Mouse (Mus musculus) thymus, postnatal 0 days (tissue): ENCODE results near the gene Pinlyp. TPM values are rescaled to one million over a fixed set of nuclear protein-coding genes. Genes with fewer than 3 reads are reported as not detected.

Experiments used
- DNase-seq: peaks from one replicate; pipeline ENCODE4 v3.0.0-alpha.2; 2015; ENCODE audit warnings: low spot score
- polyA plus RNA-seq: library from polyadenylated mRNA; unstranded; fragments of >200 nt; fragmentation: Nextera tagmentation; extraction: Ambion mirVana; gene quantifications from 2 replicates; pipeline ENCODE4 v1.2.1, GENCODE M21; 2015

Pinlyp gene
- polyA plus RNA-seq: 1.8 and 2.4 TPM in 2 replicates

DNA sequence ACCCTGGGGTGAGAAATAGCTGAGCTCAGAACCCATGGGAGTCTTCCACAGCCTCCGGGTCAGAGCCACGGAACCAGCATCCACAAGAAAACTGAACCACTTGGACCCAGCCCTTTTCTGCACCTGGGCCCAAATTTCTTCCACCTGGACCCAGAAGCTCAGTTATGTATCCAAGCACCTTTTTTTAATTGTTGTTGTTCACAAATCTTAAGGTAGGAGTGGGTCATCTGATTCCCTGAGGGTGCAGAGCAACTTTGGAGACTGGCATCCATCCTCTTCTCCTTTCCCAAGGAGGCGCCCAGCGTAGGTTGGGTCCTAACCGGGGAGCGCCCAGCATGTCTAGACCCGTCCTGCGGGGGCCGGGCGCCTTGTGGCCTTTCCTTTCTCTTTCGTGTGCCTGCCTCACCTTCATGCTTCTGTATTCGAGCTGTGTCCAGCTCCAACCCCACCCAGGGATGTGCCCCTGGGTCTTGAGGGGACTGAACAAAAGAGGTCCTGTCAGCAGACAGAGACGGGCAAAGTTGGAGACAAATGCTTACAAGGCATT is at the start of gene Pinlyp, which contains the start of gene Xrcc1:
Pinlyp (minus strand) TSS at position 51 of the 547 bp plus-strand sequence.
Xrcc1 (plus strand) TSS at position 222 of the 547 bp plus-strand sequence.
- no peak for DNase-seq

DNA sequence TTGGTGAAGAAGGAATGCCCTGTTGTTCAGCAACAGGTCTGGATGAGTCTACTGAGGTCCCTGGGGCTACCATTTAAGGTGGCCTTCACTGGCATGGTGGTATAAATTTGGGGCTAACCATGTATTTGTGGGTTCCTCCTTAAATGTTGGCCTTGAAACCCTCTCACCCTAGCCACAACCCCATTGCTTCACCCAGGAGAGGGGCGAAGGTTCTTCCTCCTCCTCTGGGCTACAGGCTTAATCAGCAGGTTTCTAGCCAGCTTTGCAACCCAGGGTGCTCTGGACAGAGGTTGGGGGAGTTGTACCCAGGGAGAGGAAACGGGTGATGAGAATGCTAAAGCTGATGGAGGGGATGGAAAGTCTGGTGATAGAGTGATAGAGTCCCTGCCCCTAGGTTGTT is 49.5 kb upstream of the Pinlyp start:
- DNase-seq: no peak

DNA sequence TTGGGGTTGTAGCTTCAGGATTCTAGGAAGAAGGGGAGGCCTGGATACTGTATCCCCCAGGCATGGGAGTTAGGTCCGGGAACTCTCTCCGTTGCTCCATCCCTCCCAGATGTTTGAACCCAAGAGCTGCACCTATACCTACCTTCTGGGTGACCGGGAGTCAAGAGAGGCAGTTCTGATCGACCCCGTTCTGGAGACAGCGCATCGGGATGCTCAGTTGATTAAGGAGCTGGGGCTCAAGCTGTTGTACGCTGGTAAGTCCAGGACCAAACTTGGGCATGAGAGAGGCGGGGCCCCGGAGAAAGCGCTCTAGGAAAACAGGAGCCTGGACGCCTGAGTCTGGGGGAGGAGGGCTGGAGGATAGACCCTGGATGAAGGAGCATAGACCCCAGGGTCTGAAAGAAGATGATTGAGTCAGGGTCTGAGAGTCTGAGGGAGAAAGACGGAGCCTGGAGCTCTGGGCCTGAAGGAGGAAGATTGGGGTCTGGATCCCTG is 48.4 kb upstream of the Pinlyp start:
- no peak for DNase-seq

DNA sequence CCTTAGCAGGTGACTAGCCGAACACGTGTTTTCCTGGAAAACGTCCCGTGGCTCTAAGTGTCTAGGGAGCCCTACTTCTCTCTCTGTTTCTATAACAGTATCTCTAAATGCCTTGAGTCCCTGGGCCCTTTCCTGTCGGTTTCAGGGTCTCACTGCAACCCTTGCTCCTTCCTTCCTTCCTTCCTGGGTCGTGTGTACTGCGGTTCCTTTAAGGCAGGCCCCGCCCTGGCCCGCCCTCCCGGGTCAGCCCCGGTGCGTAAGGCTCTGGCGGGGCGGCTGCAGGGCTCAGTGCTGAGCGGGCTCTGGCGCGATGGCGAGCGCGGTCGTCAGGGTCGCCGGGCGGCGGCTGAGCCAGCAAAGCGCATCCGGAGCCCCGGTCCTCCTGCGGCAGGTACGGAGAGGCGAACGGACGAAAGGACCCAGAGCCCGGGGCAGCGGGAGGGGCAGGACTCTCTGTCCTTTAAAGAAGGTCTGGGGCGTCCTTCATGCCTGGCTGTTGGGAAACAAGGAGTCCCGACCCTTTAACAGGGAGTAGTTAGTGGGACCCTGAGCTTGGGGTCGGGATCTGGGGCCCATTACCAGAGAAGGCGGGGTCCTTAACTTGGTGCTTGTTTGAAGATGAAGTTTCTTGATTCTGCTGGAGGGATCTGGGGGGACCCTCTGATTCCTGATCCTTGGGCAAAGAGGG is 47.8 kb upstream of the Pinlyp start:
- DNase-seq: peak; percentile 80

DNA sequence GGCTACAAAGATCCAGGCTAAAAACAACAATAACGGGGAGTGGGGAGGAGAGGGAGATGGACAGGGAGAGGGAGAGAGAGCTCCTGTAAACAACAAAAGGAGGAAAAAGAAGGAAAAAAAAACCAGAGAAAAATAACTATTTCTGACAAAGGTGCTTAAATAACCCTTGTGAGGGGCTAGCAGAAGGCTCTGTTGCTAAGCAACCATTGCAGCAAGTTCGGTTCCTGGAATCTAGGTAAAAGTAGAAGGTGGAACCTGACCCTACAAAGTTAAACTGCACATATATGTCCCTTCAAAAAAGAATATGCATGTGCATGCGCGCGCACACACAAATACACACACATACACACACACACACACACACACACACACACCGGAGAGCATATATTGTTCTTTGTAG is 46.9 kb upstream of the Pinlyp start:
- DNase-seq: no peak

DNA sequence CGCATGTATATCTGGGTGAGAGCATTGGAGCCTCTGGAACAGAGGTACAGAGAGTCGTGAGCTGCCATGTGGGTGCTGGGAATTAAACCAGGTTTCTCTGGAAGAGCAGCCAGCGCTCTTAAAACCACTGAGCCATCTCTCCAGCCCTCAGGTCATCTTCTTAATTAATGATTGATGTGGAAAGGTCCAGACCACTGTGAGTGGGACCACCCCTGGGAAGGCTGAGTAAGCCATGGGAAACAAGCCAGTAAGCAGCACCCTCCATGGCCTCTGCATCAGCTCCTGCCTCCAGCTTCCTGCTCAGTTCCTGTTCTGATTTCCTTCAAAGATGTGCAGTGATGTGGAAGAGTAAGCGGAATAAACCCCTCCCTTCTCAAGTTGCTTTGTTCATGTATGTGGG is 46.2 kb upstream of the Pinlyp start:
- DNase-seq: no peak

DNA sequence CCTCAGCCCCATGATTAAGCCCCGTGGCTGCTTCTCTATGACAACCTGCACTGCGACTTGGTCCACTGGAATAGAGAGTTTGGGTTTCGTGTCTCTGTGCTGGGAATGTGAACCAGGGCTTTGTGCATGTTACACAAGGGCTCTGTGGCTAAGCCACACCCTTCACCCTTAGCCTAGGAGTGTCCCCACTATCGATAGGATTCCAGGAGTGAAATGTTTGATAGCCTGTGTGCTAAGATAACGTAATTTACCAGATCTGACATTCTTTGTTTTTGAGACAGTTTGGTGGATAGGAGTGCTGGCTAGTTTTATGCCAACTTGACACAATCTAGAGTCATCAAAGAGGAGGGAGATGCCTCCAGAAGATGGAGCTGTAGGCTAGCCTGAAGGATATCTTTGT is 45.8 kb upstream of the Pinlyp start:
- peak; percentile 1 for DNase-seq

DNA sequence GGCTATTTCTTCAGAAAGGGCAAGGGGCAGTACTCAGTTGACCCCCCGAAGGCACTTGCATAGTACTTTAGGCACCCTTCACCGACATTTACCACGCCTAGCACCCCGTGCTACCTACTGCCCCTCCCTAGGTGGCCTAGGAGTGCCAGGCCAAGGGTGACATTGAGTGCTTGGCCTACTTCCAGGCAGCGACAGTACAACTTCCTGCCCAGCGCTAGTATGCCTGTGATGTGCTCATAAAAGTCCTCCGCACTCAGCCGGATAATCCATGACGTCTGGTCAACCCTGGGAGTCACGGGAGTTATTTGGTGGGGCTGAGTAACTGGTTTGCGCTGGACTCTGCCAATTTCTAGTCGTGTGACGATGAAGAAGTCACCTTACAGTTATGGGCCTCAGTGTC is 42.4 kb upstream of the Pinlyp start:
- no peak for DNase-seq

DNA sequence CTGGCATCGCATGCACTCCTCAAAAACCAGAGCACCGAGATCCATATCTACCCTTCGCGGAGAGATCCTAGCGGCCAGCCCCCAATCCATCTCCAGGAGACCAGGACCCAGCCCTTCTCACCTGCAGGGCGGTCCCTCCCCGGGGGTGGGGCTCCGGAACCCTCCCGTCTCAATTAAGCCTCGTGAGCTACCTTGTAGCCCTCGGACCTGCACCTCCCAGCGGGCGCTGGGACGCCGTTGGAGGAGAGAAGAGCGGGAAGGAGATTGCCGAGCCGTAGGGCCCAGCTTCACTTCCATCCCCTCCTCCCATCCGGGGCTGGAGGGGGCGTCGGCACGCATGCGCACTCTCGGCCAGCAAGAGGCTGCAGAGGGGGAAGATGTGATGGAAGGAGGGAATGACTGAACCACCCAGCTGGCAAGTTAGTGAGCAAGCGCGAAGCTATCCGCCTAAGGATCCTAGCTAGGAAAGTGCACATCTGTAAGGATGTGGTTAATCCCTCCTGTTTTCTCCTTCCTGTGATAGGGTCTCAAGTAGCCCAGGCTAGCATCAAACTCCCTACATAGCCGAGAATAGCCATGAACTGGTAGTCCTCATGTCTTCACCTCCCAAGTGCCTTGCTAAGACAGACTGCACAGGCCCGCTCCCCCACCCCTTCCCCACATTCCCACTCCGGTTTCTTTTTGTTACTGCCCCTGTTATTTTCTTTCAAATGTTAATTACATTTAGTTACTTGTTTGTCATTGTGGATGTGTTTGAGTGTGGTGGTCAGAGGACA is 41.6 kb upstream of the Pinlyp start, which contains the start of the genes Ethe1 and Zfp575:
Ethe1 (plus strand) TSS at position 214 of the 776 bp plus-strand sequence.
Zfp575 (minus strand) TSS at position 312 of the 776 bp plus-strand sequence.
- peak; percentile 49 for DNase-seq

DNA sequence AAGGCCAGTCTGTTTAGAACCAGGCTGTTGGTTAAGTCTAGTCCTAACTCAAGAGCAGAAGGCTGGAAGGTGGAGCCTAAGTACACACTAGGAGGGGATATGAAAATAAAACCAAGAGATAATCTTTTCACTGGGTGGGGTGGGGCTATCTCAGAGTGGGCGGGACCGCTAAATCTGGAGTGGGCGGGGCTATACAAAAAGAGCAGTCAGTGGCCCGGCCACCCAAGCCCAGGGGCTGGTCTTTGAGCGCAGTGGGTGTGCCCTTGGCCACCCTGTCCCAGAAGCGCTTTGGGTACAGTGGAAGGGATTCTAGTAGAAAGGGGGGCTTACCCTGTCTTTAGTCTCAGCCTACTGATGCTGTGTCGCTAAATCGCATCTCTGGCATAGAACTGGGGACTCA is 40.9 kb upstream of the Pinlyp start:
- no peak for DNase-seq

DNA sequence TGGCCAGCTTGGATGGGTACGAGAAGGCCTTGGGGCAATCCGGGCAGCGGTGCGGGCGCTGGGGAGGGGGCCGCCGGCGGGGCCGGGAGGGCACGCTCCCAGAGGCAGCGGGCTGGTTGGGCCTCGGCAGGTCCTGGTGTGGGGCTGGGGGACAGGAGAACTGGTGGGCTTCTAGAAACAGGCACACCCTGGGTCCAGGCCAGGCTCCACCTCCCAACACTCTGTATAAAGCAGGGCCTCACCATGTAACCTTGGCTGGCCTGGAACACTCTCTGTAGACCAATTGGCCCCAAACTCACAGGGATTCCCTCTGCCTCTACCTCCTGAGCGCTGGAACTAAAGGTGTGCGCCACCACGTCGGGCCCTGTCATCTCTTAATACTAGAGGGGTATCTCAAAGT is 40.1 kb upstream of the Pinlyp start:
- no peak for DNase-seq

DNA sequence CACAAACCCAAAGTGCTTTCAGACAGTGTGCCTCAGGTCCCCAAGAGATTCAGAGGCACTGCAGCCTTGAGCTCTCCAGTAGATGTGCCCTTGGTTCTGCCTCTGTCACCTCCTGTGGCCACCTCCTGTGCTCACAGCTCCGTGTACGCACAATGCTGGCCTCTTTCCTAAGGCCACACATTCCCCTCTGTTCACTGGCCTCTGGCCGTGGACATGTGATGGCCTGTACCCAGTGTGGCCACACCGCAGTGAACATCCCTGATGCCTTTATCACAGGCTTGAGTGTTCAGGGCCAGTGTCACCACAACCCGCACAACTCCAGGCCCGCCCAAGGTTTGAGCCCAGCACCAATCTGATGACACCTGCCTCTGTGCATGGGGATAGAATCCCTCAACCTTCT is 39.0 kb upstream of the Pinlyp start:
- DNase-seq: no peak

DNA sequence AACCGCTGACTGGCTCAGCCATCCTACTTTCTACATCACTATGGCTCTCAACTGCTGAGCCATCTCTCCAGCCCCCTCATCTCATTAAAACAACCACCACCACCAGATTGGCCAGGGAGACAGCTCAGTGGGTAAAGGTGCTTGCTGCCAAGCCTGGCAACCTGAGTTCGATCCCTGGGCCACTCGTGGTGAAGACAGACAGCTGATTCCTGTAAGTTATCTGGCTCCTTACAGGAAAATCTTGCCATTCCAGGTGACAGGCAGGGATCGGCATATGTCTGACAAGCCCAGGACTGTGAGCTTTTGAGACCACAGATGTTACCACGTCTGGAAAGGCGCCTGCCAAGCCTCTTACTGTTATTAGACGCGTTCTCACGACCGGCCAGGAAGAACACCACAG is 31.9 kb upstream of the Pinlyp start:
- DNase-seq: no peak

DNA sequence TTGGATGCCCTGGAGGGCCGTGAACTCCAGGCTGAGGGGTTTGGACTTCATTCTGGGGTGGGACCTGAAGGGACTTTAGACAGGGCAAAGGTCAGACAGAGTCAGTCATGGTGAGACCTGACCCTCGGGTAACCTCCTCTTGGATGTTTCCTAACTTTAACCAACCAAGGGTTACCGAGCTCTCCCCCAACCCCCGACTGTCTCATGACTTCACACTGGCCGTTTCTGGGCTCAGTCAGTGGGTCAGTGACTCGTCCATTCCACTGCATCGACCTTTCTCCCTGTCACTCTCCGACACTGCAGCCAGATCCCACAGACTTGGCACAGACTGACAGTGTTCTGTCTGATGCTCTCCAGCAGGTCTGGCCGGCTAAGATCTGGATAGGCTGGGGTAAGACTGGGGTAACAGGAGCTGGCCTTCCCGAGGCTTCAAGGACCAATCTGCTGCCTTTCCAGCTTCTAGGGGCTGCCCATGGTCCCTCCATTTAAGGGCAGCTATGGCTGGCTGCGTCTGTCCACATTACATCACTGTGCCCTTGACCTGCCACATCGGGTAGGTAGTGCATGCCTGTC is 28.4 kb upstream of the Pinlyp start:
- no peak for DNase-seq

DNA sequence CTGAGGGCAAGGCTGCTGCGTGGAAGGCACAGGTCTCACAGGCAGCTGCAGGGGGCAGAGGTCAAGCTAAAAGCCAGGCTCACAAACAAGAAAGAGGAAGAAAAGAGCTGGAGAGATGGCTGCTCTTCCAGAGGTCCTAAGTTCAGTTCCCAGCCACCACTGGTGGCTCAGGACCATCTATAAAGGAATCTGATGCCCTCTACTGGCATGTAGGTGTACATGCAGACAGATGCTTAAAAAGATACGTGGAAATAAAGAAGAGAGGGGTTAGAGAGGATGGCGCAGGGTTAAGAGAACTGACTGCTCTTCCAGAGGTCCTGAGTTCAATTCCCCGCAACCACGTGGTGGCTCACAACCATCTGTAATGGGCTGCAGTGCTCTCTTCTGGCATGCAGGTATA is 26.5 kb upstream of the Pinlyp start:
- DNase-seq: no peak

DNA sequence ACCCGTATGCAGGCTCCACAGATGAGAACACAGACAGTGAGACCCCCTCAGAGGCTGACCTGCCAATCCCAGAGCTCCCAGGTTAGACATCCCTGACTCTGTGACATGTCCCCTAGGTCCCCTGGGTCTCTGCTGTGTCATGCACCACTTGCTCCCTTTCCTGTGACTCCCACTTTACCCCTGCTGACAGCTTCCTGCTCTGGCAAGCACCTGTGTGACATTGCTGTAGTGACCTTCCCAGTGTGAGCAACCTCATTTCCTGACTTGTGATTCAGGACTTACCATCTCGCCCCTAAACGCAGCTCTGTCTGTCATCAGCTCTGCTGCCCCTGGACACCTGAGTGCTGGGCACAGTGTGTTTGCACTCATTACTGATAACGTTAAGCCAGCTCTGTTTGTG is 25.2 kb upstream of the Pinlyp start:
- no peak for DNase-seq

DNA sequence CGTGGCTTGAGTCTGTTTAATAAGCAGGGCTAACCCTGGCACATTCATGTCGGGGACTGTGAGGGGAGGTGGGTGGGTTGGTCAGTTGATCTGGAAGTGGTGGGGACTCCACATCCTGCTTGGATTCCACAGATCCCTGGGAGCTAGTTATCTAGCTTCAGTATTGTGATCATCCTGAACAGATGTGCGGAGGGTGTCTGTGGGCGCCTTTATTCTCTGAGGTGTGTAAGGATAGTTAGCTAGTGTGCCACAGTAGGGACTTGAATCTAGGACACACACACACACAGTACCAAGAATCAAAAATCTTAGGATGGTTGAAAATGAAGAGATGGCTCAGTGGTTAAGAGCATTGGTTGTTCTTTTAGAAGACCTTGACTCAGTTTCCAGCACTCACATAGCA is 22.6 kb upstream of the Pinlyp start:
- no peak for DNase-seq

DNA sequence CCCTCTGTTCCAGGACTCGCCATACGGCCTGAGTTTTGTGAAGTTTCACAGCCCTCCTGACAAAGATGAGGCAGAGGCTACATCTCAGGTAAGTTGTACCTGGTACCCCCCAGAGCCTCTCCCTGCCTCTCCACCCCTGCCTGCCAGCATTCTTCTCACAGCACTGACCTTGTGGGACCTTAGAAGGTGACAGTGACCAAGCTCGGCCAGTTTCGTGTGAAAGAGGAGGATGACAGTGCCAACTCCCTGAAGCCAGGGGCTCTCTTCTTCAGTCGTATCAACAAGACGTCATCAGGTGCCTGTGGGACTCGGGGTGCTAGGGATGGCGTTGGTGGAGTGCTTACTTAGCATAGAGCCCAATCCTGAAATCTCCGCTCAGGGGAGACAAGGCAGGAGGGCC is 20.3 kb upstream of the Pinlyp start:
- no peak for DNase-seq

DNA sequence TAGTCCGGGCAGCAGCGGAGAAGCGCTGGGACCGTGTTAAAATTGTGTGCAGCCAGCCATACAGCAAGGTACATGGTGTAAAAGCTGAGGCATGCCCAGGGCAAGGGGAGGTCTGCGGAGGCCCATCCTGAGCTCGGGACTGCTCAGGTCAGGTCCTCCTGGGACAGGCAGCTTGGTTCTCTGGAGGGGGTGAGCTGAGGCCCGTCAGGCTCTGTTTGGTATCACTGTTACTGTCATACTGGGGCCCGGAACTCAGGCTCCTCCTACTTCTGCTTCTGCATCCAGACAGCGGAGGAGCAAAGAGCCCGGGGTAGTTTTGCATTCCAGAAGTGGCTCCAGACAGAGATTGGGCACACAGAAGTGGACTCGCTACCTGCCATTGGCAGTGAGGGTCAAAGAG is 19.7 kb upstream of the Pinlyp start:
- DNase-seq: no peak

DNA sequence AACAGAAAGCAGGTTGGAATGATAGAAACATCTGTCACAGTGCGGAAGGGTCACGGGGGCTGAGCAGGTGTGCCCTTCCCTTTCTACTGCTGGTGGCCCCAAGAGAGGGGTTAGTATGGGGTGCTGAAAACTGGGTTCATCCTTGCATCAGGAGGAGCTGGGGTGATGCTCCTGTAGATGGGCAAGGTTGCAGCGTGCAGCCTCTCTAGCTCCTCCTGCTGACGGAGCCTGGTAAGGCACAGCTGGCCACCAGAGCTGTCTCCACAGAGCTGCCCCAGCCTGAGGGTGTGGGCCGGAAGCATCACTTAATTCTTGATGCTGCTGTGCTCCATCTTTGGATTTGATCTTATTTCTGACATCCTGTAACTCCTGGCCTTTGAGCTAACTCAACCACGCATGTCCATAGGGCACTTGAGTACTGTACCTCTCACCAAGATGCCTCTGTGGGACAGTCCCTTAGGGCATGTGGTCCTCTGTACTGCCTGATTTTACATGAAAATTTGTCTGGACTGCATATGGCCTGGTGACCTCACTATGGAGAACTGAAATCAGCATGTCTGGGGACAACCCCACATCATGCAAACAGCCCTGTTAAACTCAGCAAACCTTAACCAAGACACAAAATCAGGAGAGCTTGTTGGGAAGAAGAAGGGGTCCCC is 18.8 kb upstream of the Pinlyp start:
- peak; percentile 66 for DNase-seq

DNA sequence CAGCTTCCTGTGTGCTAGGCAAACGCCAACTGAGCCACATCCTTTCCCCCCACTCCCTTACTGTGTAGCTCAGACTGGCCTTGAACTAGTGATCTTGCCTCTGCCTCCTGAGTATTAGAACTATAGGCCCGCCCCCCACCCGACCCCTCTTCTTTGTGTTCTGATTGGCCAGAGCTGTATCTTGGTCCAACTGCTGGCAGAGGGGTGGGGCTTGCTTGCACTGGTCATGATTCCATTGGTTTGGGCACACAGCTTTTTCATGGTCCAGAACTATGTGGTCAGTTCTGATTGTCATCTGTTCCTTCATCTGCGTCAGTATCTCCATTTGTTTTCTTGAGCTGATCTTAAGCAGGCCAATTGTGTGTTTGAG is 17.9 kb upstream of the Pinlyp start:
- no peak for DNase-seq
